Mouse (Mus musculus) forebrain, embryonic 14.5 days (tissue): Measurements from ENCODE around the gene Tnfrsf1b. TPM values are rescaled to one million over a fixed set of nuclear protein-coding genes. Genes with fewer than 3 reads are reported as not detected.

Source experiments
- ATAC-seq: fragments of 200-750 bp; cut with Nextera tagmentation; 2 replicates; pipeline ENCODE4 v1.8.0; 2017; ENCODE audit warnings: mild to moderate bottlenecking, moderate library complexity
- DNase-seq: peaks from one replicate; pipeline ENCODE4 v3.0.0-alpha.2; 2015; ENCODE audit warnings: low spot score
- H3K27ac ChIP-seq: fragments of 300-500 bp; sonication (generic); 2 replicates; pipeline ENCODE4 v1.5.1; 2014; ENCODE audit warnings: low read depth, mild to moderate bottlenecking, control low read depth, low read length, moderate library complexity
- H3K27me3 ChIP-seq: fragments of 300-500 bp; sonication (generic); replicated peaks from 2 replicates; pipeline ENCODE4 v1.6.1; 2014; ENCODE audit warnings: low read length, control low read depth, mixed read lengths; ENCODE audit not compliant: control insufficient read depth, insufficient read depth
- H3K36me3 ChIP-seq: fragments of 300-500 bp; sonication (generic); 2 replicates; pipeline ENCODE4 v1.6.1; 2014; ENCODE audit warnings: low read length, control low read depth; ENCODE audit not compliant: control insufficient read depth, insufficient read depth
- H3K4me1 ChIP-seq: fragments of 300-500 bp; sonication (generic); 2 replicates; pipeline ENCODE4 v1.6.1; 2014; ENCODE audit warnings: antibody characterized with exemption, low read length, control low read depth; ENCODE audit not compliant: control insufficient read depth, insufficient read depth
- H3K4me2 ChIP-seq: fragments of 300-500 bp; sonication (generic); 2 replicates; pipeline ENCODE4 v1.6.1; 2014; ENCODE audit warnings: mild to moderate bottlenecking, control low read depth, low read length
- H3K4me3 ChIP-seq: fragments of 300-500 bp; sonication (generic); 2 replicates; pipeline ENCODE4 v1.5.1; 2014; ENCODE audit warnings: low read depth, low read length, control low read depth
- H3K9ac ChIP-seq: fragments of 300-500 bp; sonication (generic); 2 replicates; pipeline ENCODE4 v1.6.1; 2014; ENCODE audit warnings: mild to moderate bottlenecking, low read length, control low read depth, moderate library complexity
- H3K9me3 ChIP-seq: fragments of 300-500 bp; sonication (generic); replicated peaks from 2 replicates; pipeline ENCODE4 v1.6.1; 2016; ENCODE audit warnings: low read length, control low read depth, mixed read lengths; ENCODE audit not compliant: control insufficient read depth
- WGBS: fragments of 180-500 bp; shearing (Covaris S2); extraction: QIAGEN DNeasy Blood & Tissue Kit; methylation state at CpG from one replicate; pipeline ENCODE4 v1.1.7; 2014; 5-methylcytosine and 5-hydroxymethylcytosine counted together
- polyA plus RNA-seq: library from polyadenylated mRNA; unstranded; fragments of >200 nt; fragmentation: Nextera tagmentation; extraction: Ambion mirVana; gene quantifications from 2 replicates; pipeline ENCODE4 v1.2.1, GENCODE M21; 2014

The Tnfrsf1b gene
- polyA plus RNA-seq, 1 experiment from 2014 or later: 1.9 TPM

DNA sequence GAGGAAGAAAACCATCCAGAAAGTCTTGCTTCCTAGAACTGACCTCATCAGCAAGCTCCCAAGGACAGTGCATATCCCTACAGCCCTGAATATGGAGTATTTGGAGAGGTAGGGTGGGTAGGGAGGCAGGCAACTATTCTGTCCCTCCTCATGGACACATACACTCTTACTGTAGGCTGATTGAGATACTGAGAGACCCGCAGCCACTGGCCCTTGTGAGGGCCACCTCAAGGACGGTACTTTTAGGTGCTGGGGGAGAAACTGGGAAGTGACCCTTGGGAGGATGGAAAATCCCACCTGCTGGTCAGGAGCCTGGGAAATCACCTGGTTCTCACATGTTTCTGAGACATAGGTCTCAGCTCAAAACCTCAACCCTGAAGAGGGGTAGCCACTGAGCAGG lies 886 bp upstream of the Tnfrsf1b start:
- no peaks in the 10 kb centered on the region for H3K9me3 ChIP-seq
- peaks cover 5% of the 10 kb centered on the region; the same call in 1 of the 2 replicates for H3K27me3 ChIP-seq
- 72% methylated on average over 2 of the region's 2 CpGs for WGBS
- H3K27ac ChIP-seq: no peak overlapping the region
- H3K4me3 ChIP-seq: no peak overlapping the region
- no peak overlapping the region for H3K9ac ChIP-seq
- no peaks in the 10 kb centered on the region for H3K36me3 ChIP-seq
- no peak overlapping the region for H3K4me2 ChIP-seq
- 0 out of 2 replicates have a peak, but pooled peaks cover 2% of the 10 kb centered on the region for H3K4me1 ChIP-seq
- ATAC-seq (no peak), DNase-seq (no peak)

DNA sequence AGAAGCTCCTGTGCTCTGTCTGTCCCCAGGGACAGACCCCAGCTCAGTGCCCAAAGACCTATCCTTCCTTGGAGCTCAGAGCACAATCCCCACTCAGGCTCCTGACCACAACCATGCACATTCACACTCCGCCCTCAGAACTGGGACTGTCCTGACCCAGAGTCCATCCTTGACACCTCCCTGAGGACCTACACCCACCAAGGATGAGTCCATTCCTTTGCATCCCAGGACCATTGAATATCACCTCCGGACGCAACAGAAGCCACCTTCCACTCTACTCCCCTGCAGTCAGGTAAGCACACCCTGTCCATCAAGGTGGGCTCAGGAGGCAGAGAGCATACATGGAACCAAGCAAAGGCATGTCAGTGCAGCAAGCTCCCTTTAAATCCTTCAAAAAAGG lies 1.1 kb downstream of the Tnfrsf1b start:
- H3K27me3 ChIP-seq: peaks cover 5% of the 10 kb centered on the region; the same call in 1 of the 2 replicates
- H3K9me3 ChIP-seq: no peaks in the 10 kb centered on the region
- 0 out of 2 replicates have a peak, but pooled peaks cover 2% of the 10 kb centered on the region for H3K4me1 ChIP-seq
- H3K36me3 ChIP-seq: no peaks in the 10 kb centered on the region
- H3K27ac ChIP-seq: no peak overlapping the region
- no peak for DNase-seq
- H3K4me3 ChIP-seq: no peak overlapping the region
- ATAC-seq: no peak
- no peak overlapping the region; the same call in 1 of the 2 replicates for H3K4me2 ChIP-seq
- H3K9ac ChIP-seq: no peak overlapping the region
- WGBS: 93% methylated on average over 3 of the region's 3 CpGs

DNA sequence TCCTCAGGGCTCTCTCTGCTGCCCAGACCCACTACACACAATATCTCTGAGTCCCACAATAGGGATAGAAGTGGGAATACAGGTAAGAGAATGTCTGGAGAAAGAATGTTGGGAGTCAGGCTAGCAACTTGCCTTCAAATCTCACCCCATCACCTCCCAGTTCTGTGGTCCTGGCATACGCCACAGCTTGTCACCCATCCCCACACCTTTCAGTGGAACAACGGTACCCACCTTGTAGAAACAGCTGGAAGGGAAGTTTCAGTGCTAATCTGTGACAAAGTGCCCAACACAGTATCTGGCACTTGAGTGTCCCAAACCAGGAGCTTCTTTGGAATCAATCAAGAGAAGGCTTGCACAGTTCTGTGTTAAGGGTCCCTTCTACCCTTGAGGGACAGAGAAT lies 2.0 kb downstream of the Tnfrsf1b start:
- 88% methylated on average over 2 of the region's 2 CpGs for WGBS
- Histone ChIP-seq H3K27me3 (peaks cover 5% of the 10 kb centered on the region; the same call in 1 of the 2 replicates), H3K4me2 (no peak overlapping the region), H3K27ac (no peak overlapping the region), H3K36me3 (no peaks in the 10 kb centered on the region), H3K9me3 (no peaks in the 10 kb centered on the region), H3K4me3 (no peak overlapping the region), H3K4me1 (0 out of 2 replicates have a peak, but pooled peaks cover 2% of the 10 kb centered on the region), H3K9ac (no peak overlapping the region)
- DNase-seq (no peak), ATAC-seq (no peak)

DNA sequence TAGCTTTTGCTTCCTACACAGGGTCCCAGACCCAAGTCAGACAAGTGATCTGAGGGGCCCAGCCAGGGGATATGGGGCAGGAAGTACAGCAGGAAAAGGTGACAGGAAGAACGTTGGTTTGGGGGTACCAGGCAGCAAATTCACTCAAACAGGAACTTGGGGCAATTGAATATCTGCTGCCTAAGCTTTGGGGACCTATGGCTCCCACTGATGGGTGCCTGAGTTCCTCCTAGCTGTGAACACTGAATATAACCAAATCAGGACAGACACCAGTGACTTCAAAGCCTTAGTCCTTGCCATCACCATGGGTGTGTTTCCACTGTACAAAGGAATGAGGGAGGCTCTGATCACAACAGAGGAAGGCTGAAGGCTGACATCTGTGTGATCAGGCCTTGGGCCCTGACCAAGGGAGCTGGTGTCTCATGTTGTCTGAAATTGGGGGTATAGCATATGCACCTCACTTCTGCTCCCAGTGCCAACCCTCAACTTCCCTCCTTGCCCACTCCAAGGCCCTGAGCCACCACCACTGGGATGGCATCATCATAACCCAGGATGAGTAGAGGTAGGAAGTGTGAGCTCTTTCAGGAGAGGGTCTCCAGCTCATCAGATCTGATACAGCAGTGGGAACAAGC lies 3.8 kb downstream of the Tnfrsf1b start:
- no peak overlapping the region for H3K27ac ChIP-seq
- no peaks in the 10 kb centered on the region for H3K9me3 ChIP-seq
- WGBS: 64% methylated on average over 1 of the region's 1 CpGs
- ATAC-seq: no peak
- no peaks in the 10 kb centered on the region for H3K36me3 ChIP-seq
- H3K4me2 ChIP-seq: no peak overlapping the region
- H3K27me3 ChIP-seq: peaks cover 5% of the 10 kb centered on the region; the same call in 1 of the 2 replicates
- DNase-seq: no peak
- H3K4me3 ChIP-seq: no peak overlapping the region
- no peak overlapping the region for H3K9ac ChIP-seq
- H3K4me1 ChIP-seq: 0 out of 2 replicates have a peak, but pooled peaks cover 2% of the 10 kb centered on the region

DNA sequence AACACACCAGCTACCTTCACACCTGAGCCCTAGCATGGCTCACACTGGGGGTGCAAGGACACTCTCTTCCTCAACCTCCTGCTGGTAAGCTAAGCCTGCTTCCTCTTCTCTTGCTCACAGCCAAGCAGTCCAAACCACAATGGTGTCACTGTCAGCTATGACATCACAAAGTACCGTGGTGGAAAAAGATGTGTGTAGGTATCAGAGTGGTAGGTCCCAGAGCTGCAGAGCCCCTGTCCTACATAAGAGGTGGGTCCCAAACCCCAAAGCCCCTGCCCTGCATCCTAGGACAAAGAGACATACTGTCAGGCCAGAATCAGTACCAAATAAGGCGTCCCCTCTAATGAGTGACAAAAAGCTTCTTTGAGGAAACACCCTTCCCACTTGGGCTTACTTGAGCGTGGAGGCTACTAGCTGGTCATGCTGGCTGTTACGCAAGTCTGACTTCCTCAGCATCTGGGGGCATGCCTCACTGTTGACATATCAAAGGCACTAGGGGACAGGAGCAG lies 5.9 kb downstream of the Tnfrsf1b start:
- DNase-seq: no peak
- Histone ChIP-seq H3K4me2 (no peak overlapping the region), H3K9ac (no peak overlapping the region), H3K27ac (no peak overlapping the region), H3K27me3 (no peaks in the 10 kb centered on the region), H3K4me3 (no peak overlapping the region), H3K36me3 (no peaks in the 10 kb centered on the region), H3K9me3 (no peaks in the 10 kb centered on the region), H3K4me1 (no peaks in the 10 kb centered on the region)
- WGBS: 83% methylated on average over 4 of the region's 4 CpGs
- no peak for ATAC-seq

DNA sequence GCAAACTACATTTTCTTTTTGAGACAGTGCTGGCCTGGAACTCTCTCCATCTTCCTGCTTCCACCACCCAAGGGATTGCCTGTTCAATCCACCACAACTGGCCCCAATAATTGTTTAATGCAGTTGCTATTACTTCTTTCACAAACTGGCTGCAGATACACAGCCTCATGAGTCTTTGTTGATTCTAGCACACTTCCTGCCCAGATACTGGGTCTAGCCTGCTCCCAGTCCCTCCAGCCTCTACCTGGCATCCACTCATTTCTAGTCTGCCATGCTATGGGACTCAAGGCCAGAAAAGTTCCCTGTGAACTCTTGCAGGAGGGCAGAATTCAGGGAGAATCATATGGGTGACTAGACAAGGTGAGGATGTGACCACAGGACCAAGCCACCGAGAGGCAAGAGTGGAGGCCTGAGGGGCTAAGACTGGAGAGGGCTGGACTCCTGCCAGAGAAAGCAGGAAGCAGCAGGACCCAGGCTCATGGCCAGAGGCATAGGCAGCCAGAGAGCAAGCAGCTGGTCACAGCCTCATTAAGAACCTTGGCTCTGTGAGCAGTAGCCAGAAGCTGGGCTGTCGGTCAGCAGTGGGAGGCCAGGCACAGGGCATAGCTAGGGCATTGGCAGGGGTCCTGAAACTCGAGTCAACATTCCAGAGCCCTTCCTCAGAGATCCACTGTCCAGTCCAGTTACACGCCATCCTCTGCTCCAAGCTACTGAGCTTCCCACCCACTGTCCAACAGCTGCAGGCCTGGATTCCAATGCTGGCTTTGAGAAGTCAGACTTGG lies 7.4 kb downstream of the Tnfrsf1b start:
- DNase-seq: peak; percentile 10
- 65% methylated on average over 4 of the region's 4 CpGs for WGBS
- Histone ChIP-seq H3K36me3 (no peaks in the 10 kb centered on the region), H3K4me3 (no peak overlapping the region), H3K9ac (no peak overlapping the region), H3K4me2 (no peak overlapping the region), H3K4me1 (no peaks in the 10 kb centered on the region), H3K27ac (no peak overlapping the region), H3K27me3 (no peaks in the 10 kb centered on the region), H3K9me3 (no peaks in the 10 kb centered on the region)
- ATAC-seq: no peak

DNA sequence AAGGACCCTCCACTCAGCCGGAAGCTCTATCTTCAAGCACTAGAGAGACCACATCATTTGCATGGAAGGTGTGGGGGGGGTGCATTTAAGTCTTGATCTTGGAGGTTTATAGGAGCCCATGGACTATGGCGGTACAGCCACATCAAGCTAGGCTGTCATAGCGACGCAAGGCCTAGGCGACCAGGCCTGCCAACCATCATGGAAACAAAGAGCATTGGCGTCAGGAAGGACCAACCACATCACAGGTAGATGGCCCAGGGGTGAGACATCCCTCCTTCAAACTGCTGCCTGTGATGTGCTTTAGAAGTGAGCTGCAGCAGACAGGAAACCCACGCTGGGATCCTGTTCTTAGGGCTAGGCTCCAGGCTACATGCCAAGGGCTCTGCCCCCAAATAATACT lies 10.6 kb downstream of the Tnfrsf1b start:
- Histone ChIP-seq H3K27me3 (no peaks in the 10 kb centered on the region), H3K36me3 (no peaks in the 10 kb centered on the region), H3K9ac (no peak overlapping the region), H3K9me3 (no peaks in the 10 kb centered on the region), H3K27ac (no peak overlapping the region), H3K4me2 (no peak overlapping the region), H3K4me1 (no peaks in the 10 kb centered on the region), H3K4me3 (no peak overlapping the region)
- DNase-seq (no peak), ATAC-seq (no peak)
- 93% methylated on average over 7 of the region's 7 CpGs for WGBS

DNA sequence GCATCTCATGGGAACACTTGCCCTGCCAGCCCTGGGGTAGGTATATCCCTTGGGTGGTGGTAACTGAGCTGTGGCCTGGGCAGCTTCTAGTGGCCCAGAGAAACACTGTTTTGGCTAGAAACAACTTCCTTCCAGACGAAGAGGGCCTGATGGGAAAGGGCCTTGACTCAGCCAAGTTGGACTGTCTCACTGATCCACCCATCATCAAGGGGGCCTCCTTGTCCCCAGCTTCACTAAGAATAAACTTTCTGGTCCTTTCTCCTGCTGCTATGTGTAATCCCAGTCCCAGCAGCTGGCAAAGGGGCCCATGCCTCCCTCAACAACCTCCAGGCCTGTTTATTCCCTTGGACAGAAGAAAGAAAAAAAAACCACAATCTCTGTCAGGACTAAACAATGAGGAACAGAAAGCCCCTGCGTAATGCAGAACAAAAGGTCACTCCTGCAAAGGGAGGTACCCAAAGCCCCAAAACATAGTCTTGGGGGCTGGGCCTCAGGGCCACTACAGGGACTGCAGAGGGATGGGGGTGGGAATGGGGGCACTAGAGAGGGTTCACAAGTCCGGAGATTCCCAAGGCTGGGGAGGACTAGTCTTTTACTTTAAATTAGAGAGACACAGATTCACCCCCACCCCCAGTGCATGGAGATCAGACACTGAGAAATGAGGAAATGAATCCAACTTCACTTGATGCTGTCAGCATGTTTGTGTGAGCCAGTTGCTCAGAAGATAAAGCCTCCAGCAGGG lies 13.0 kb downstream of the Tnfrsf1b start:
- no peaks in the 10 kb centered on the region for H3K4me1 ChIP-seq
- no peak for ATAC-seq
- no peak for DNase-seq
- H3K4me3 ChIP-seq: no peak overlapping the region
- H3K27ac ChIP-seq: no peak overlapping the region
- no peaks in the 10 kb centered on the region for H3K9me3 ChIP-seq
- H3K4me2 ChIP-seq: no peak overlapping the region
- no peaks in the 10 kb centered on the region for H3K36me3 ChIP-seq
- 26% methylated on average over 3 of the region's 3 CpGs for WGBS
- H3K9ac ChIP-seq: no peak overlapping the region
- H3K27me3 ChIP-seq: no peaks in the 10 kb centered on the region
